Mouse (Mus musculus): ENCODE measurements around the gene Mif4gd.

DNA sequence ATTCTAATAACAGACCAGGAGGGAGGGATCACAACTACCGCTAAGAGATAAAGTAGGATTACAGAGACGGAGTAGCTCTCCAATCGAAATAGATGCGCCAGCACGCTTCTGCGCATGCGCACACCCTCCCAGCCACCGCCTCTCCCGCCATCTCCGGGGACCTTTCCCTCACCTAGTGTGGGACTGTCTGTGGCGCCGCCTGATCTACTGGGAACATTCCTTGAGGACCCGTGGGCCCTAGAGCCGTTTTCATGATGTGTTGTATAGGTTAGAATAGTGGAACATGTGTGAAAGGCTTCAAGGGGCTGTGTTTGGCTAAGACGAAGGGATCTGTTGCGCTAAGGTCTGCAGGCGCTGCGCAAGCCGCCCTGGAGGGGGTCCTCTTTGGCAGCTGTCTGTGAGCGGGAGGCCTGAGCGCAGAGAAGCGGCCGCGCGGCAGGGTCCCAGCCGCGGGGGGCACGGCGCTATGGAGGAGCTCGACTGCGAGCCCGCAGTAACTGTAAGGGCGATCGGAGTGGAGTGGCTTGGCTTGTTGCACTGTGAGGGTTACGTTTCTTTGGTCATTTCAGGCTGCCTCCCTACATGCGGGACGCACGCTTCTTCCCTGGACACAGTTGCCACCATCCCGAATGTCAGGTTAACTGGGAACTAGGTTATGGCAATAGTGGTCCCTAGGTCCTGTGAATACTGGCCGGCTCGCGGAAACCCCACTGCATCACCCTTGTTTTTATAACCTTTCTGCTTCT, 48.5 kb downstream of the Mif4gd start, which contains the start of gene Nup85:
- TF ChIP-seq CTCF (IDR thresholded peaks at IDR 0.05; ENCODE audit: borderline replicate concordance, insufficient read depth, low read depth, low read length) (no peak), POLR2A (IDR thresholded peaks at IDR 0.05; ENCODE audit: borderline replicate concordance, insufficient read depth, low read length) (peak; percentile 75; the same call in 1 of the 2 replicates)
